Mouse (Mus musculus) thymus, adult 2 months (tissue): ENCODE measurements at regions not wholly inside any gene's neighbourhood (a gene's known extent, or its start where the extent isn't known, plus 50 kb on each side); places are given as distances from the start of the nearest gene placed in this dataset.
"Not testable (repeated sequence)": the region's sequence is repeated elsewhere in the genome, so short reads cannot be mapped to it uniquely, and the experiment has no call there.

Source experiments
- CTCF ChIP-seq: fragments of 200-500 bp; IDR thresholded peaks from 2 replicates; pipeline ENCODE4 v1.5.1; 2012; ENCODE audit warnings: mild to moderate bottlenecking, control low read depth, low read length, moderate library complexity, borderline replicate concordance; ENCODE audit not compliant: control insufficient read depth, poor library complexity, insufficient read depth; ENCODE audit errors: extremely low read depth
- POLR2A ChIP-seq: fragments of 200-500 bp; IDR thresholded peaks from 2 replicates; pipeline ENCODE4 v1.6.1; 2012; ENCODE audit warnings: mild to moderate bottlenecking, low read length, control low read depth, moderate library complexity; ENCODE audit not compliant: control insufficient read depth, poor library complexity, insufficient read depth; ENCODE audit errors: extremely low read depth

- TF ChIP-seq CTCF, POLR2A: not testable (repeated sequence)
Measured at GRCm38 (mm10) chr14:33722379-33723145, 133.6 kb downstream of the Ptpn20 start.
